Mouse (Mus musculus): ENCODE results near the gene Nploc4.

- no peak for TF ChIP-seq POLR2A (IDR thresholded peaks at IDR 0.05; ENCODE audit: insufficient read length, low read depth)
- TF ChIP-seq SRF (IDR thresholded peaks at IDR 0.05; ENCODE audit: control insufficient read depth, insufficient read length, low read depth) = no peak
- TF ChIP-seq MAX (IDR thresholded peaks at IDR 0.05; ENCODE audit: low read depth) = no peak
Observed at GRCm38 (mm10) chr11:120457370-120457769, 19.9 kb upstream of the Nploc4 start.

Measured in myocyte (in vitro differentiated cells).